ENCODE assay signal across 12 mouse cellular contexts in the genomic region with DNA sequence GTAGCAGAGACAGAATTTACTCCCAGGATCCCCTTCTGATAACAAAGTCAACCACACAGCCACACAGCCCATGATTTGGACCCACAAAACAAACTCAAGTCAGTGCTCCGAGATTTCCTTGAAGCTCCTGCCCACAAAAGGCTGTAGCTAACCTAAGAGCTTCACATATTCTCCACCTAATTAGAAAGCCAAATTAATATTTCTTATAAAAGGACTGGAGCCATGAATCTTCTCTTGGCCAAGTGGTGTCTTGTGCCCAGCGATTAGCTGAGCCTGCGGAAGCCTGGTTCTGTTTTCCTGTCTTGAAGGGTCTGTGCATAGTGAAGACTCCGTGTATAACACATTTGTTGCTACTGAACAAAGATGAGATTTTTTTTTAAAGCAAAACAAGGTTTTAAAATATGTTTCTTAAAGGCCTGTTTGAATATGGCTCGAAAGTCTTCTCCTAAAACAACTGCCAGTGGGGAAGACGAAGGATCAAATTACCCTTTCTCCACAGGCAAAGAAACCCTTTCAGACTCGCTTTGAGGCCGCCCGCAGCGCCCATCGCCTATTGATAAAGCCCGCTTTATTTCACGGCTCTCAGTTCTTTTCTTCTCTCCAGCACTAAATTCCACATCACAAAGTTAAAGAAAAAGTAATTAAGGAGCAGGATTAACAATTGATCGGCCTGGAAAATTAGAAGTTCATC. TPM values are rescaled to one million over a fixed set of nuclear protein-coding genes. Genes with fewer than 3 reads are reported as not detected.
A peak's percentile ranks its signal among the peaks of the same experiment; 100 is the strongest.
DNase-seq lines count a peak whose midpoint lies in the region; ATAC-seq and TF ChIP-seq lines count a peak whose summit lies in the region.
"Had no signal": no experiment of that assay in that cellular context is flagged by ENCODE, and none has a peak within 500 bp of the region (broad histone marks: within the 10 kb centered on the region; RNA-seq: fewer than 3 reads in every experiment).

No protein-coding gene starts in this region.

- intact Hi-C loops in gastrocnemius, postnatal 14 days (cut with DNase I; ENCODE audit: low total_unique reads) = no loop called here

- DNase-seq in ES-CJ7 (ENCODE audit: low read depth, low spot score) = peak; percentile 79
- peak; percentile 85 for DNase-seq in brain, embryonic 14.5 days (ENCODE audit: low read depth)
- no peak for DNase-seq in gastrocnemius, postnatal 14 days
- no peak for DNase-seq in right cerebral cortex, postnatal 25 days
- DNase-seq: adrenal gland, postnatal 10 days; cerebellum, adult 8-10 months; liver, postnatal 0 days had no signal

- H3K4me1 ChIP-seq in forebrain, embryonic 16.5 days (replicated peaks; ENCODE audit: control insufficient read depth, insufficient read depth, low read length) = peaks cover 16% of the 10 kb centered on the region
- H3K4me1 ChIP-seq in midbrain, embryonic 13.5 days (replicated peaks) = peaks cover 29% of the 10 kb centered on the region

- H3K27me3 ChIP-seq in forebrain, embryonic 16.5 days (replicated peaks; ENCODE audit: control insufficient read depth, insufficient read depth, low read length) = peaks cover 6% of the 10 kb centered on the region; the same call in 1 of the 2 replicates
- H3K27me3 ChIP-seq in midbrain, embryonic 13.5 days = no peaks in the 10 kb centered on the region; the same call in 1 of the 2 replicates

- no peak for TF ChIP-seq CTCF in brain, embryonic 14.5 days (IDR thresholded peaks at IDR 0.05; ENCODE audit: borderline replicate concordance, extremely low read depth, insufficient read depth, insufficient read length)

- no peaks in the 10 kb centered on the region for H3K9me3 ChIP-seq in forebrain, embryonic 16.5 days (ENCODE audit: control insufficient read depth, low read length)
- no peaks in the 10 kb centered on the region for H3K9me3 ChIP-seq in midbrain, embryonic 13.5 days

- H3K4me2 ChIP-seq in forebrain, embryonic 16.5 days (ENCODE audit: low read length) = peak overlapping the region; percentile 22
- peak overlapping the region; percentile 19; the same call in 1 of the 2 replicates for H3K4me2 ChIP-seq in midbrain, embryonic 13.5 days (replicated peaks)

- TF ChIP-seq POLR2A in brain, embryonic 14.5 days (IDR thresholded peaks at IDR 0.05; ENCODE audit: borderline replicate concordance, extremely low read depth, insufficient read depth, insufficient read length, poor library complexity, severe bottlenecking) = no peak

- H3K4me3 ChIP-seq in forebrain, embryonic 16.5 days (replicated peaks; ENCODE audit: low read length) = no peak overlapping the region
- no peak overlapping the region for H3K4me3 ChIP-seq in midbrain, embryonic 13.5 days (replicated peaks)
- H3K4me3 ChIP-seq: myocyte had no signal

- ATAC-seq in forebrain, embryonic 16.5 days = peak; percentile 19; the same call in 1 of the 2 replicates
- ATAC-seq in midbrain, embryonic 13.5 days = 0 out of 2 replicates have a peak, but pooled peaks have one; percentile 31
- no peak for ATAC-seq in megakaryocyte, adult 5-6 weeks (ENCODE audit: poor library complexity, severe bottlenecking)
- ATAC-seq: intestine, postnatal 0 days; liver, postnatal 0 days had no signal

- no peak overlapping the region for H3K27ac ChIP-seq in forebrain, embryonic 16.5 days (ENCODE audit: low read length)
- peak overlapping the region; percentile 74 for H3K27ac ChIP-seq in midbrain, embryonic 13.5 days

- H3K9ac ChIP-seq in forebrain, embryonic 16.5 days (replicated peaks; ENCODE audit: low read depth, low read length) = no peak overlapping the region
- H3K9ac ChIP-seq in midbrain, embryonic 13.5 days (replicated peaks) = no peak overlapping the region
- H3K9ac ChIP-seq: liver, postnatal 0 days had no signal

- WGBS in forebrain, embryonic 16.5 days = 2% methylated on average over 14 of the region's 14 CpGs
- WGBS in midbrain, embryonic 13.5 days = 2% methylated on average over 14 of the region's 14 CpGs

- H3K36me3 ChIP-seq in forebrain, embryonic 16.5 days (ENCODE audit: control insufficient read depth, insufficient read depth) = no peaks in the 10 kb centered on the region
- peaks cover 28% of the 10 kb centered on the region for H3K36me3 ChIP-seq in midbrain, embryonic 13.5 days

RNA-seq across cellular contexts. Expression of gene Ric8b, which starts 58.5 kb away (rescaled TPM):
- polyA plus RNA-seq in brain, embryonic 14.5 days (2012; rRNA removed) = 48.0 and 52.1 TPM in 2 replicates
- 46.7 and 48.4 TPM in 2 replicates for polyA plus RNA-seq in forebrain, embryonic 16.5 days (2015; fragmentation: Nextera tagmentation; extraction: Ambion mirVana)
- 44.9 and 49.9 TPM in 2 replicates for polyA plus RNA-seq in midbrain, embryonic 13.5 days (2015; fragmentation: Nextera tagmentation; extraction: Ambion mirVana)
- total RNA-seq in gastrocnemius, postnatal 14 days (2021) = 10 to 100 TPM; 34.5 to 35.0 TPM
- total RNA-seq in megakaryocyte, adult 5-6 weeks (2015) = 13.1 and 13.8 TPM in 2 replicates
- total RNA-seq in megakaryocyte, adult 5-6 weeks (2017) = 13.4 and 16.6 TPM in 2 replicates

Comparison
In these comparisons a context has a peak if more than half of its experiments do, and no peak if none do; other contexts are left out.
1. DNase-seq: peak in ES-CJ7 (single experiment) and brain, embryonic 14.5 days (single experiment); none in gastrocnemius, postnatal 14 days (single experiment) and right cerebral cortex, postnatal 25 days (single experiment).